Mouse (Mus musculus): ENCODE results near the gene Ptprh. TPM values are rescaled to one million over a fixed set of nuclear protein-coding genes. Genes with fewer than 3 reads are reported as not detected.

Ptprh gene
- polyA plus RNA-seq, 1 experiment: 0.15 TPM

DNA sequence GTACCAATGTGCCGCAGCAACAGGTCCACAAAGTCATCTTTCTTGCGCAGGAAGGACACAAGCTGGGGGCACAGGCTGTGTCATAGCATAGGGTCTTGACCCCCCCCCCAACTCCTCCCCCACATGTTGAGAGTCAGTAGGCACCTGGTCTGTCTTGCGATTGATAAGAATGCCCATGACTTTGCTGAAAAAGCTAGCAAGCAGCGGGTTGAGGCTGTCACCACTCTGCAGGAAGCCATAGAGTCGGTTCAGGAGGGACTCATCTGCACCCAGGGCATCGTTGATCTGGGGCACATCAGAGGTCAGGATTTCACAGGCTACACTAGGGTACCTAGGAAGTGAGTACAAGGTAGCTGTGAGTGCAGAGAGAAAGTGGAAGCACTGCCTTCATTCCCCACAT, 39.4 kb upstream of the Ptprh start:
- peaks cover 22% of the 10 kb centered on the region; the same call in 1 of the 2 replicates for H3K4me1 ChIP-seq (replicated peaks; ENCODE audit: control insufficient read depth, insufficient read depth, low read length)
- 37% methylated on average over 6 of the region's 6 CpGs for WGBS
- DNase-seq: no peak
- peaks cover 78% of the 10 kb centered on the region for H3K36me3 ChIP-seq (ENCODE audit: control insufficient read depth, insufficient read depth, low read length)
- H3K27ac ChIP-seq (ENCODE audit: control insufficient read depth, insufficient read depth, low read length): no peak overlapping the region
- no peak overlapping the region for H3K4me3 ChIP-seq (ENCODE audit: control insufficient read depth, insufficient read depth, low read length)
- TF ChIP-seq POLR2A (IDR thresholded peaks at IDR 0.05; ENCODE audit: control insufficient read depth, extremely low read depth, insufficient read depth, low read length, poor library complexity) (no peak), CTCF (IDR thresholded peaks at IDR 0.05; ENCODE audit: borderline replicate concordance, control insufficient read depth, extremely low read depth, insufficient read depth, low read length, poor library complexity) (no peak)
- H3K27me3 ChIP-seq (ENCODE audit: control insufficient read depth, insufficient read depth, low read length): no peaks in the 10 kb centered on the region

DNA sequence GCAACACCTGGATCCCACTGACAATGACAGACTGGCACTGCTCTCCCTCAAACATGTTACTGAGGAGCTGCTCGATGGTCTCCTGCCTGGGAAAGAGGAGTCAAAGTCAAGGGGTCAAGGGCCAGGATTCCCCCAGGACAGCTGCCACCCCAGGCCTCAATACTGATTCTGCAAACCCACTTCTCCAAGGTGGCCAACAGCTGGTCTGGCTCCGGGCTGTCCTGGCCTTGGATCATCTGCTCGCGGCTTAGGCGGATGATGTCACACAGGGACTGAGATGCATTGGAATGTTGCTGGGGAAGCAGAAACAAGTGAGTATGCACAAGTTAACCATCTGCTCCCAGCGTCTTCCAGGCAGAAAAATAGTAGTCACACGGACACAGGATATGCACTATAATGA, 38.1 kb upstream of the Ptprh start:
- no peak for TF ChIP-seq POLR2A (IDR thresholded peaks at IDR 0.05; ENCODE audit: control insufficient read depth, extremely low read depth, insufficient read depth, low read length, poor library complexity)
- no peak for TF ChIP-seq CTCF (IDR thresholded peaks at IDR 0.05; ENCODE audit: borderline replicate concordance, control insufficient read depth, extremely low read depth, insufficient read depth, low read length, poor library complexity)
- peaks cover 86% of the 10 kb centered on the region for H3K36me3 ChIP-seq (ENCODE audit: control insufficient read depth, insufficient read depth, low read length)
- H3K4me1 ChIP-seq (replicated peaks; ENCODE audit: control insufficient read depth, insufficient read depth, low read length): peaks cover 14% of the 10 kb centered on the region; the same call in 1 of the 2 replicates
- H3K27me3 ChIP-seq (ENCODE audit: control insufficient read depth, insufficient read depth, low read length): no peaks in the 10 kb centered on the region
- no peak overlapping the region for H3K27ac ChIP-seq (ENCODE audit: control insufficient read depth, insufficient read depth, low read length)
- no peak for DNase-seq
- 97% methylated on average over 7 of the region's 7 CpGs for WGBS
- H3K4me3 ChIP-seq (ENCODE audit: control insufficient read depth, insufficient read depth, low read length): no peak overlapping the region

DNA sequence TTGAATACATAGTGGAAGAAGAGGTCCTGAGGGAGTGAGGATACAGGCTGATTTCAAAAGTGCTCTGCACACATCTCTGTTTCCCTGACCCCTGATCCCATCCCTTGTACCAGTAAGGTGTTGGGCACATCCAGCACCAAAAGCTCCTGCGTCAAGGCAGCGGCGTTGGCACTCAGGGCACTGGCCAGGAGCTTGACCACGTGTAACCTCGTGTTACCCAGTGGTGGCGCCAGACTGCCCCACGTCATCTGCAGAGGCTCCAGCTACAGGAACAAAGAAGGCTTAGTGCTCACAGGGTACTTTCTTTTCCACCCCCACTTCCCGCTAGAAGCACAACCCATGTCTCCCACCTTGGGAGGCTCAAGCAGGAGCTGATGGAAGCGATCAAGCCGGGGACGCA, 37.3 kb upstream of the Ptprh start:
- no peak overlapping the region for H3K4me3 ChIP-seq (ENCODE audit: control insufficient read depth, insufficient read depth, low read length)
- H3K27me3 ChIP-seq (ENCODE audit: control insufficient read depth, insufficient read depth, low read length): no peaks in the 10 kb centered on the region
- H3K4me1 ChIP-seq (replicated peaks; ENCODE audit: control insufficient read depth, insufficient read depth, low read length): peaks cover 11% of the 10 kb centered on the region; the same call in 1 of the 2 replicates
- H3K36me3 ChIP-seq (ENCODE audit: control insufficient read depth, insufficient read depth, low read length): peaks cover 86% of the 10 kb centered on the region
- no peak overlapping the region for H3K27ac ChIP-seq (ENCODE audit: control insufficient read depth, insufficient read depth, low read length)
- no peak for DNase-seq
- no peak for TF ChIP-seq CTCF (IDR thresholded peaks at IDR 0.05; ENCODE audit: borderline replicate concordance, control insufficient read depth, extremely low read depth, insufficient read depth, low read length, poor library complexity)
- TF ChIP-seq POLR2A (IDR thresholded peaks at IDR 0.05; ENCODE audit: control insufficient read depth, extremely low read depth, insufficient read depth, low read length, poor library complexity): no peak
- WGBS: 91% methylated on average over 11 of the region's 11 CpGs

DNA sequence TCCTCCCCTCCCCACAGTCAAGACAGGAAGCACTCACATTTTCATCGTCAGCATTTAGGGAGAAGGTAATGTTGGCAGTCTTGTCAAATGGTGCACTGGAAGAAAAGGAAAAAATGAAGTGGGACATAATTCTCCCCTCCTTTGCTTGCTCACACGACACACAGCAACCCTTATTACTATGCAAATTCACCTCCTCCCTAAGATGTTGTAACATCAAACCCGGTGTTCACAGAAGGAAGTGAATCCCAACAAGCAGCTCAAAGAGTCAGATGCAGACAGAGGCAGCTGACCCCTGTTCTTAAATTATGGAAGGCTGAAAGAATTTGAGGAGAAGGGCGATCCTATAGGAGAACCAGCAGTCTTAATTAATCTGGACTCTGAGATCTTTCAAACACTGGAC, 32.3 kb upstream of the Ptprh start:
- Histone ChIP-seq H3K27me3 (ENCODE audit: control insufficient read depth, insufficient read depth, low read length) (no peaks in the 10 kb centered on the region), H3K4me1 (replicated peaks; ENCODE audit: control insufficient read depth, insufficient read depth, low read length) (no peaks in the 10 kb centered on the region), H3K4me3 (ENCODE audit: control insufficient read depth, insufficient read depth, low read length) (no peak overlapping the region), H3K36me3 (ENCODE audit: control insufficient read depth, insufficient read depth, low read length) (peaks cover 82% of the 10 kb centered on the region), H3K27ac (ENCODE audit: control insufficient read depth, insufficient read depth, low read length) (no peak overlapping the region)
- no peak for DNase-seq
- TF ChIP-seq POLR2A (IDR thresholded peaks at IDR 0.05; ENCODE audit: control insufficient read depth, extremely low read depth, insufficient read depth, low read length, poor library complexity): no peak
- TF ChIP-seq CTCF (IDR thresholded peaks at IDR 0.05; ENCODE audit: borderline replicate concordance, control insufficient read depth, extremely low read depth, insufficient read depth, low read length, poor library complexity): no peak
- 86% methylated on average over 4 of the region's 4 CpGs for WGBS

DNA sequence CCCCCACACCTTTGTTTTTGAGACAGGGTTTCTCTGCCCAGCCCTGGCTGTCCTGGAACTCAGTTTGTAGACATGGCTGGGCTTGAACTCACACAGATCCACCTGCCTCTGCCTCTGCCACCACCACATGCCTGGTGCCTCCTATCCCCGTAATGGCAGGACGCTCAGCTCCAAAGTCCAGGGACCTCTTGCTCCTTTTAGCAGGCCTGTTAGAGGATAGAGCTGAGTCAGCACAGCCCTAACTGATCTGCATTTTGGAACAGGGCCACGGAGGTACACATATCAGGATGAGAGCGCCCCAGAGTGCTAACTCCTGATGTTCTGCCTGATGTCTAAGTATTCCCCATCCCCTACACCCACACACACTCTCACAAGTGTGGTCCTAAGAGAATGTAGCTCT, 27.2 kb upstream of the Ptprh start, which contains the start of gene Tmem86b:
Gene Tmem86b (minus strand): TSS at position 392 of the 400 bp plus-strand sequence.
- no peaks in the 10 kb centered on the region for H3K4me1 ChIP-seq (replicated peaks; ENCODE audit: control insufficient read depth, insufficient read depth, low read length)
- H3K4me3 ChIP-seq (ENCODE audit: control insufficient read depth, insufficient read depth, low read length): no peak within 1 kb of the TSS
- WGBS: 96% methylated on average over 4 of the region's 4 CpGs
- DNase-seq: no peak
- no peaks in the 10 kb centered on the region for H3K27me3 ChIP-seq (ENCODE audit: control insufficient read depth, insufficient read depth, low read length)
- TF ChIP-seq POLR2A (IDR thresholded peaks at IDR 0.05; ENCODE audit: control insufficient read depth, extremely low read depth, insufficient read depth, low read length, poor library complexity) (no peak), CTCF (IDR thresholded peaks at IDR 0.05; ENCODE audit: borderline replicate concordance, control insufficient read depth, extremely low read depth, insufficient read depth, low read length, poor library complexity) (no peak)
- H3K27ac ChIP-seq (ENCODE audit: control insufficient read depth, insufficient read depth, low read length): no peak within 1 kb of the TSS
- peaks cover 73% of the 10 kb centered on the region for H3K36me3 ChIP-seq (ENCODE audit: control insufficient read depth, insufficient read depth, low read length)

DNA sequence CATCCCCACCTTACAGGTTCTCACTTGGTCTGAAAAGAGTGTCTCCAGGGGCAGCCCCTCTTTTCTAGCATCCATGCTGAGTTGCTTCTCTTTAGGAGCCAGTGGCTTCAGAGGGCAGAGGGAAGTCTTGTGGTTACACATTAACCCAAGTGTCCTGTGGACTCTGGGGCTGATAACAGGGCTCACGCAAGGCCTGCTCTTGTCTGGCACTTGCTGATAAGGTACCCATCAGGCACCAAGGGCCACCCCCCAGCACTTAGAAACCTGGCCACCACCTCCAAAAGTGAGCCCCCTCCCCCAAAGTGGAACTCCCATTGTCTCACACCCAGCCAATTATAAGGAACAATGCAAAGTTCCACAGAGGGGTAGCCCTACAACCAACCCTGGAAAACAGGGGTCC, 26.4 kb upstream of the Ptprh start:
- Histone ChIP-seq H3K4me3 (ENCODE audit: control insufficient read depth, insufficient read depth, low read length) (no peak overlapping the region), H3K27me3 (ENCODE audit: control insufficient read depth, insufficient read depth, low read length) (no peaks in the 10 kb centered on the region), H3K36me3 (ENCODE audit: control insufficient read depth, insufficient read depth, low read length) (peaks cover 65% of the 10 kb centered on the region), H3K4me1 (replicated peaks; ENCODE audit: control insufficient read depth, insufficient read depth, low read length) (no peaks in the 10 kb centered on the region), H3K27ac (ENCODE audit: control insufficient read depth, insufficient read depth, low read length) (no peak overlapping the region)
- TF ChIP-seq POLR2A (IDR thresholded peaks at IDR 0.05; ENCODE audit: control insufficient read depth, extremely low read depth, insufficient read depth, low read length, poor library complexity): no peak
- no peak for TF ChIP-seq CTCF (IDR thresholded peaks at IDR 0.05; ENCODE audit: borderline replicate concordance, control insufficient read depth, extremely low read depth, insufficient read depth, low read length, poor library complexity)
- DNase-seq: no peak
- 92% methylated on average over 1 of the region's 1 CpGs for WGBS

DNA sequence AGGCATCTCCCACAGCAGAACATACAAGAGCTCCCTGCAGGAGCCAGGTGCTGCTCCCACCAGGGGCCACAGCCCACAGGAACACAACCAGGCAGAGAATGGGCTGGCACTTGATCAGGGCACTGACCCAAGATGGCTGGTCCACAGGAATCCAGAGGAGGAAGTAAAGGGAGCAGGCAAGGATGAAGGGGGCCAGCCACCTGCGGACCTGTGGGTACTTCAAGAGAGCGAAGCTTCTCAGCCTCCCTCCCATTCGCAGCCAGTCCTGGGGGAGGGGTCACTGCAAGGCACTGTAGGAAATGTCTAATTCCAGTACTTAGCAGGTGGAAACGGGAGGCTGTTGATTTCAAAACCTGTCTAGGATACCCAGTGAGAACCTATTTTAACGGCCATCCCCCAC, 25.7 kb upstream of the Ptprh start:
- no peak overlapping the region for H3K27ac ChIP-seq (ENCODE audit: control insufficient read depth, insufficient read depth, low read length)

More for the DNA sequence above, 25.7 kb upstream of the Ptprh start:
- no peak overlapping the region for H3K4me3 ChIP-seq (ENCODE audit: control insufficient read depth, insufficient read depth, low read length)
- peaks cover 60% of the 10 kb centered on the region for H3K36me3 ChIP-seq (ENCODE audit: control insufficient read depth, insufficient read depth, low read length)
- DNase-seq: no peak
- 91% methylated on average over 5 of the region's 5 CpGs for WGBS
- H3K27me3 ChIP-seq (ENCODE audit: control insufficient read depth, insufficient read depth, low read length): no peaks in the 10 kb centered on the region
- no peaks in the 10 kb centered on the region for H3K4me1 ChIP-seq (replicated peaks; ENCODE audit: control insufficient read depth, insufficient read depth, low read length)
- no peak for TF ChIP-seq CTCF (IDR thresholded peaks at IDR 0.05; ENCODE audit: borderline replicate concordance, control insufficient read depth, extremely low read depth, insufficient read depth, low read length, poor library complexity)
- TF ChIP-seq POLR2A (IDR thresholded peaks at IDR 0.05; ENCODE audit: control insufficient read depth, extremely low read depth, insufficient read depth, low read length, poor library complexity): no peak

Measured in thymus, adult 2 months (tissue).